Mouse (Mus musculus) hindbrain, embryonic 16.5 days (tissue): Measurements from ENCODE around the gene 2900026A02Rik. TPM values are rescaled to one million over a fixed set of nuclear protein-coding genes. Genes with fewer than 3 reads are reported as not detected.

ENCODE experiments used
- ATAC-seq: fragments of 200-750 bp; cut with Nextera tagmentation; 2 replicates; pipeline ENCODE4 v1.8.0; 2017; ENCODE audit warnings: moderate TSS enrichment, moderate library complexity
- H3K27ac ChIP-seq: fragments of 300-500 bp; sonication (generic); 2 replicates; pipeline ENCODE4 v1.5.1; 2014; ENCODE audit warnings: low read depth, mild to moderate bottlenecking, control low read depth, low read length, moderate library complexity
- H3K27me3 ChIP-seq: fragments of 300-500 bp; sonication (generic); replicated peaks from 2 replicates; pipeline ENCODE4 v1.6.1; 2014; ENCODE audit warnings: low read length; ENCODE audit not compliant: control insufficient read depth, insufficient read depth
- H3K36me3 ChIP-seq: fragments of 300-500 bp; sonication (generic); 2 replicates; pipeline ENCODE4 v1.6.1; 2014; ENCODE audit warnings: mild to moderate bottlenecking, low read length, moderate library complexity, mixed read lengths; ENCODE audit not compliant: control insufficient read depth, insufficient read depth
- H3K4me1 ChIP-seq: fragments of 300-500 bp; sonication (generic); 2 replicates; pipeline ENCODE4 v1.6.1; 2014; ENCODE audit warnings: low read depth, low read length; ENCODE audit not compliant: control insufficient read depth, insufficient read depth
- H3K4me2 ChIP-seq: fragments of 300-500 bp; sonication (generic); 2 replicates; pipeline ENCODE4 v1.6.1; 2014; ENCODE audit warnings: mild to moderate bottlenecking, low read length, control low read depth, moderate library complexity
- H3K4me3 ChIP-seq: fragments of 300-500 bp; sonication (generic); 2 replicates; pipeline ENCODE4 v1.5.1; 2014; ENCODE audit warnings: mild to moderate bottlenecking, low read length, control low read depth, moderate library complexity
- H3K9ac ChIP-seq: fragments of 300-500 bp; sonication (generic); 2 replicates; pipeline ENCODE4 v1.6.1; 2014; ENCODE audit warnings: low read depth, mild to moderate bottlenecking, control low read depth, low read length, moderate library complexity
- H3K9me3 ChIP-seq: fragments of 300-500 bp; sonication (generic); 2 replicates; pipeline ENCODE4 v1.6.1; 2014; ENCODE audit warnings: mild to moderate bottlenecking, low read length, moderate library complexity; ENCODE audit not compliant: control insufficient read depth
- WGBS: fragments of 180-500 bp; shearing (Covaris S2); extraction: QIAGEN DNeasy Blood & Tissue Kit; methylation state at CpG from one replicate; pipeline ENCODE4 v1.1.7; 2014; 5-methylcytosine and 5-hydroxymethylcytosine counted together
- polyA plus RNA-seq: library from polyadenylated mRNA; unstranded; fragments of >200 nt; fragmentation: Nextera tagmentation; extraction: Ambion mirVana; gene quantifications from 2 replicates; pipeline ENCODE4 v1.2.1, GENCODE M21; 2015

2900026A02Rik gene
- polyA plus RNA-seq, 1 experiment from 2014 or later: 4.3 TPM

DNA sequence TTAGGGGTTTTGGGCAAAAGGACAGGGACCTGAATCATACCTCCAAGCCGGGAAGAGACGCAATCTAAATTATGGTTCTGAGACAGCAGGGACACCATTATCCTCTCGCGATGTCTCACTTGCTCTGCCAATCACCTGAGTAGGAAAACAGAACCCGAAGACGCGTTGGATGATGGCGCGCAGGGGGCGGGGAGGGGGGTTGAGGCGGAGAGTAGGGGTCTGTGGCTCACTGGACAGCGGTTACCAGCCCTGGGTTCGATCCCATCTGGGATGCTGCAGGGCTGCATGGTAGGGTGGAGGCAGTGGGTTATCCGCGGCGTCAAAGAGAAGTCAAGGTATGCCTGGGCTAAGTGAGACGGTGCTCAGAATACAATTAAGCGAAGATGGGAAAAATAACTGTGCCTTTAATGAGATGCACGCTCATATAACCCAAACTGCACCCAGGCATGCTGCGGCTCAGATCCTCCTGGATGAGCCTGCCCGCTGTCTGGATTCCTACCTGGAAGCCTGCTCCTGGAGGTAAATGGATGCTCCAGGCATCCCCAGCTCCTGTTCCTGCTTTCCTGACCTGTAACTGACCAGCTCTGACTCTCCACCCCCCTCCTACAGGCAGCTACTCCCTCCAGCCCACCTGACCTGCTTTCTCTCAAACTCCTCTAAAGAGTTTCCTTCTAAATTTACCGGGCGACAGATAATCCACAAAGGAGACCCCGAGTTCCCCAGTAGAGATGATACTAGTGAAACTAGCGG, 4.8 kb upstream of the 2900026A02Rik start:
- ATAC-seq: peak; percentile 7; the same call in 1 of the 2 replicates

GRCm38 (mm10) chr5:113225271-113225670, 4.2 kb upstream of the 2900026A02Rik start:
- H3K36me3 ChIP-seq: no peaks in the 10 kb centered on the region
- H3K9me3 ChIP-seq: no peaks in the 10 kb centered on the region
- no peaks in the 10 kb centered on the region for H3K27me3 ChIP-seq
- H3K27ac ChIP-seq: no peak overlapping the region
- 0 out of 2 replicates have a peak overlapping the region, but pooled peaks have one; percentile 5 for H3K4me3 ChIP-seq
- ATAC-seq: no peak
- 21% methylated on average over 10 of the region's 10 CpGs for WGBS
- peak overlapping the region; percentile 47 for H3K4me2 ChIP-seq
- H3K4me1 ChIP-seq: peaks cover 10% of the 10 kb centered on the region
- no peak overlapping the region; the same call in 1 of the 2 replicates for H3K9ac ChIP-seq

More for the DNA sequence above, 4.8 kb upstream of the 2900026A02Rik start:
- Histone ChIP-seq H3K4me3 (peak overlapping the region; percentile 12), H3K4me1 (peaks cover 5% of the 10 kb centered on the region), H3K9me3 (no peaks in the 10 kb centered on the region), H3K27ac (no peak overlapping the region), H3K4me2 (peak overlapping the region; percentile 47), H3K27me3 (no peaks in the 10 kb centered on the region), H3K9ac (peak overlapping the region; percentile 48), H3K36me3 (no peaks in the 10 kb centered on the region)
- WGBS: 11% methylated on average over 25 of the region's 25 CpGs

DNA sequence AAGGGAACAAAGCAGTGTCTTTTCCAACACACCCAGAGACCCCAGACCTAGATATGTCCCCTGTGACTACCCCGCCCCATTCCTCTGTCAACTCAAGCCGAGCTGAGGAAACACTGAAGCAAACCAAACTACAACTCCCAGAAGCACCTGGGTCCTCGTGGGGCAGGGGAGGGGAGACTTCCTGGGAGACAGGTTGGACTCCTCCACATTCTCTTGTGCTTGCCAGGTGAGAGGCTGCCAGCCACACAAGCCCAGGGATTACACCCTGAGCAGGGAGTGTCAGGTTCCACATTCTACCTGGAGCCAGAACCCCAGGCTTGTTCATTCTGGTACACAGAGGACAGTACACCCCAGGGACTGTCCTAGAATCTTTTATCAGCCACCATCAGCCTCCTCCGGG, 2.9 kb upstream of the 2900026A02Rik start:
- ATAC-seq: no peak
- H3K9me3 ChIP-seq: no peaks in the 10 kb centered on the region
- WGBS: 59% methylated on average over 4 of the region's 4 CpGs
- H3K36me3 ChIP-seq: no peaks in the 10 kb centered on the region
- H3K4me3 ChIP-seq: no peak overlapping the region
- peaks cover 10% of the 10 kb centered on the region for H3K4me1 ChIP-seq
- H3K27ac ChIP-seq: no peak overlapping the region
- H3K4me2 ChIP-seq: no peak overlapping the region
- no peak overlapping the region for H3K9ac ChIP-seq
- H3K27me3 ChIP-seq: no peaks in the 10 kb centered on the region

- WGBS: under 1% methylated on average over 58 of the region's 64 CpGs
- Histone ChIP-seq H3K36me3 (no peaks in the 10 kb centered on the region), H3K4me1 (peaks cover 5% of the 10 kb centered on the region; the same call in 1 of the 2 replicates), H3K4me2 (peak overlapping the region; percentile 94), H3K27ac (no peak overlapping the region; the same call in 1 of the 2 replicates), H3K9ac (peak overlapping the region; percentile 58), H3K9me3 (no peaks in the 10 kb centered on the region), H3K4me3 (peak overlapping the region; percentile 65), H3K27me3 (no peaks in the 10 kb centered on the region)
- peak; percentile 59 for ATAC-seq
Observed at GRCm38 (mm10) chr5:113220383-113221146, 471 bp downstream of the 2900026A02Rik start.

- Histone ChIP-seq H3K9me3 (no peaks in the 10 kb centered on the region), H3K36me3 (no peaks in the 10 kb centered on the region), H3K4me1 (peaks cover 5% of the 10 kb centered on the region; the same call in 1 of the 2 replicates), H3K27me3 (no peaks in the 10 kb centered on the region), H3K4me3 (peak overlapping the region; percentile 65), H3K4me2 (peak overlapping the region; percentile 94), H3K9ac (no peak overlapping the region; the same call in 1 of the 2 replicates), H3K27ac (no peak overlapping the region)
- ATAC-seq: no peak
- 55% methylated on average over 7 of the region's 7 CpGs for WGBS
Observed at GRCm38 (mm10) chr5:113219876-113220275, 1.2 kb downstream of the 2900026A02Rik start.

GRCm38 (mm10) chr5:113219450-113219849, 1.6 kb downstream of the 2900026A02Rik start:
- WGBS: 84% methylated on average over 6 of the region's 6 CpGs
- H3K9me3 ChIP-seq: no peaks in the 10 kb centered on the region

GRCm38 (mm10) chr5:113218617-113219235, 2.3 kb downstream of the 2900026A02Rik start:
- Histone ChIP-seq H3K9me3 (no peaks in the 10 kb centered on the region), H3K9ac (no peak overlapping the region), H3K36me3 (no peaks in the 10 kb centered on the region), H3K27me3 (no peaks in the 10 kb centered on the region), H3K4me2 (no peak overlapping the region), H3K4me3 (no peak overlapping the region), H3K27ac (no peak overlapping the region), H3K4me1 (peaks cover 5% of the 10 kb centered on the region; the same call in 1 of the 2 replicates)
- no peak for ATAC-seq
- WGBS: 78% methylated on average over 17 of the region's 17 CpGs

More at GRCm38 (mm10) chr5:113219450-113219849, 1.6 kb downstream of the 2900026A02Rik start:
- H3K9ac ChIP-seq: no peak overlapping the region
- no peak overlapping the region for H3K27ac ChIP-seq
- H3K4me2 ChIP-seq: no peak overlapping the region
- no peaks in the 10 kb centered on the region for H3K36me3 ChIP-seq
- H3K4me3 ChIP-seq: no peak overlapping the region
- peaks cover 5% of the 10 kb centered on the region; the same call in 1 of the 2 replicates for H3K4me1 ChIP-seq
- H3K27me3 ChIP-seq: no peaks in the 10 kb centered on the region
- no peak for ATAC-seq

DNA sequence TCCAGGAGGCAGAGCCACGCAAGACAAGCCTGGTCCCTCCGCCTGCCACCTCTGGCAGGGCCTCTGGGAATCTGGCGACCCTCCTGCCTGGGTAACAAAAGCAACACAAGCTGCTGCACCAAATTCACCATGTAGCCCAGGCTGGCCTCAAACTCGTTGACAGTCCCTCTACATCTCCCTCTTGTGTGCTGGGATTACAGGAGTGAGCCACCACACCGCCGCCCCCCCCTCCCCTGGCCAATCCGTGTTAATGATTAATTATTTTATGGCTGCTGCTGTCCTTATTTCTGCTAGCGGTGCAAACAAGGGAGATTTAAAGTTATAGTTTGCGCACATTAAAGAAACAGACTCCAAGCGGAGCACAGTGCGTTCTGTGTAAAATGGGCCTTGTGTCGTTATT, 4.0 kb downstream of the 2900026A02Rik start:
- Histone ChIP-seq H3K4me1 (peaks cover 5% of the 10 kb centered on the region; the same call in 1 of the 2 replicates), H3K9me3 (no peaks in the 10 kb centered on the region), H3K9ac (no peak overlapping the region), H3K36me3 (no peaks in the 10 kb centered on the region), H3K4me3 (no peak overlapping the region), H3K4me2 (no peak overlapping the region), H3K27me3 (no peaks in the 10 kb centered on the region), H3K27ac (no peak overlapping the region)
- 76% methylated on average over 11 of the region's 12 CpGs for whole genome bisulfite sequencing
- no peak for ATAC-seq
